Mouse (Mus musculus) cerebellum, postnatal 4 days (tissue): ENCODE data around the gene Whamm.

Experiments used
- DNase-seq, 2 experiments: peaks; one replicate each; pipeline ENCODE4 v3.0.0; 2022; ENCODE audit warnings: low spot score in 2 of 2, mixed read lengths in 1 of 2

Whamm gene

GRCm38 (mm10) chr7:81596086-81596485, 25.0 kb downstream of the Whamm start:
- DNase-seq: no peak

- DNase-seq: no peak
These were observed 26.6 kb downstream of the Whamm start for GRCm38 (mm10) chr7:81597660-81598059.

- DNase-seq: no peak
These were observed 28.6 kb downstream of the Whamm start for GRCm38 (mm10) chr7:81599379-81600280.

GRCm38 (mm10) chr7:81604991-81605390, 33.9 kb downstream of the Whamm start:
- DNase-seq: no peak

- DNase-seq: no peak
These were observed 34.4 kb downstream of the Whamm start for GRCm38 (mm10) chr7:81605489-81605888.

GRCm38 (mm10) chr7:81606452-81606851, 35.4 kb downstream of the Whamm start:
- DNase-seq: no peak

- DNase-seq: no peak
These were observed 39.1 kb downstream of the Whamm start for GRCm38 (mm10) chr7:81610125-81610524.

- no peak for DNase-seq
These were observed 42.0 kb downstream of the Whamm start for GRCm38 (mm10) chr7:81612856-81613635.

- DNase-seq: no peak
These were observed 44.0 kb downstream of the Whamm start for GRCm38 (mm10) chr7:81615031-81615430.

GRCm38 (mm10) chr7:81622793-81623192, 51.7 kb downstream of the Whamm start:
- no peak for DNase-seq

- DNase-seq: no peak
These were observed 52.7 kb downstream of the Whamm start for GRCm38 (mm10) chr7:81623767-81624166.

GRCm38 (mm10) chr7:81626460-81626859, 55.4 kb downstream of the Whamm start:
- no peak for DNase-seq

GRCm38 (mm10) chr7:81631261-81631660, 60.2 kb downstream of the Whamm start:
- DNase-seq: no peak

- no peak for DNase-seq
These were observed 61.5 kb downstream of the Whamm start for GRCm38 (mm10) chr7:81632586-81632985.

GRCm38 (mm10) chr7:81641101-81641500, 70.0 kb downstream of the Whamm start:
- no peak for DNase-seq

GRCm38 (mm10) chr7:81644551-81645235, 73.6 kb downstream of the Whamm start:
- no peak for DNase-seq
